Mouse (Mus musculus) forebrain, embryonic 16.5 days (tissue): Measurements from ENCODE around the gene Acvr2a. TPM values are rescaled to one million over a fixed set of nuclear protein-coding genes. Genes with fewer than 3 reads are reported as not detected.

Source experiments
- ATAC-seq: fragments of 200-750 bp; cut with Nextera tagmentation; 2 replicates; pipeline ENCODE4 v1.8.0; 2017; ENCODE audit warnings: mild to moderate bottlenecking, moderate library complexity
- H3K27ac ChIP-seq: fragments of 300-500 bp; sonication (generic); 2 replicates; pipeline ENCODE4 v1.5.1; 2014; ENCODE audit warnings: low read length, control low read depth
- H3K27me3 ChIP-seq: fragments of 300-500 bp; sonication (generic); replicated peaks from 2 replicates; pipeline ENCODE4 v1.6.1; 2014; ENCODE audit warnings: low read length; ENCODE audit not compliant: control insufficient read depth, insufficient read depth
- H3K36me3 ChIP-seq: fragments of 300-500 bp; sonication (generic); 2 replicates; pipeline ENCODE4 v1.6.1; 2014; ENCODE audit not compliant: control insufficient read depth, insufficient read depth
- H3K4me1 ChIP-seq: fragments of 300-500 bp; sonication (generic); replicated peaks from 2 replicates; pipeline ENCODE4 v1.6.1; 2014; ENCODE audit warnings: low read length; ENCODE audit not compliant: control insufficient read depth, insufficient read depth
- H3K4me2 ChIP-seq: fragments of 300-500 bp; sonication (generic); 2 replicates; pipeline ENCODE4 v1.6.1; 2014; ENCODE audit warnings: mild to moderate bottlenecking, low read length, control low read depth
- H3K4me3 ChIP-seq: fragments of 300-500 bp; sonication (generic); replicated peaks from 2 replicates; pipeline ENCODE4 v1.5.1; 2014; ENCODE audit warnings: mild to moderate bottlenecking, low read length, control low read depth
- H3K9ac ChIP-seq: fragments of 300-500 bp; sonication (generic); replicated peaks from 2 replicates; pipeline ENCODE4 v1.6.1; 2014; ENCODE audit warnings: low read depth, low read length, control low read depth
- H3K9me3 ChIP-seq: fragments of 300-500 bp; sonication (generic); 2 replicates; pipeline ENCODE4 v1.6.1; 2016; ENCODE audit warnings: low read length; ENCODE audit not compliant: control insufficient read depth
- WGBS: fragments of 180-500 bp; shearing (Covaris S2); extraction: QIAGEN DNeasy Blood & Tissue Kit; methylation state at CpG from one replicate; pipeline ENCODE4 v1.1.7; 2014; 5-methylcytosine and 5-hydroxymethylcytosine counted together
- polyA plus RNA-seq: library from polyadenylated mRNA; unstranded; fragments of >200 nt; fragmentation: Nextera tagmentation; extraction: Ambion mirVana; gene quantifications from 2 replicates; pipeline ENCODE4 v1.2.1, GENCODE M21; 2015

Acvr2a gene
- polyA plus RNA-seq, 1 experiment from 2014 or later: 53.4 TPM

DNA sequence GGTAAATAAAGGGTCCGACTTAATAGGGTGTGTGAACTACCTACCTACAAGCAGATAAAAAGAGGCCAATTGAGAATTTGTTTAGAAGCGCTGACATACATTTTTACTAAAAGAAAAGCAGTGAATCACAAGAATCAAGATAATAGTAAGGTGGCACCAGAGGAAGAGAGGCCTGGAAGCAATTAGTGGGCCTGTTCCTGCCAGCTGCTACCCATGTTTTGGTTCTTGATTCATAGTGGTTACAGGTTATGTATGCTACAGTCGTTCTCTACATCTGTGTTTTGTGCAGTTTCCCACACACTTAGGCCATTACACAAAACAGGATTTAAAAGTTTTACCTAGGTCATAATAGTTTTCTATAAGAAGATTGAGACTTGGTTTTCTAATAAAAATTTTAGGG lies 133.9 kb downstream of the Acvr2a start:
- WGBS: 64% methylated on average over 3 of the region's 3 CpGs
- H3K4me2 ChIP-seq: peak overlapping the region; percentile 95
- H3K4me1 ChIP-seq: peaks cover 10% of the 10 kb centered on the region
- no peak for ATAC-seq
- H3K27me3 ChIP-seq: no peaks in the 10 kb centered on the region
- no peak overlapping the region for H3K9ac ChIP-seq
- H3K27ac ChIP-seq: no peak overlapping the region
- H3K4me3 ChIP-seq: no peak overlapping the region; the same call in 1 of the 2 replicates
- no peaks in the 10 kb centered on the region for H3K9me3 ChIP-seq
- H3K36me3 ChIP-seq: no peaks in the 10 kb centered on the region

GRCm38 (mm10) chr2:48948841-48949584 lies 135.1 kb downstream of the Acvr2a start, which contains the start of gene Mbd5:
Mbd5 (plus strand) TSS chr2:48949508.
- Histone ChIP-seq H3K27ac (peak within 1 kb of the TSS; percentile 95), H3K27me3 (no peaks in the 10 kb centered on the region), H3K4me3 (peak within 1 kb of the TSS; percentile 62), H3K9me3 (no peaks in the 10 kb centered on the region), H3K36me3 (no peaks in the 10 kb centered on the region), H3K9ac (peak within 1 kb of the TSS; percentile 88), H3K4me1 (peaks cover 13% of the 10 kb centered on the region), H3K4me2 (peak within 1 kb of the TSS; percentile 95)
- ATAC-seq: peak; percentile 98
- under 1% methylated on average over 41 of the region's 49 CpGs for WGBS

DNA sequence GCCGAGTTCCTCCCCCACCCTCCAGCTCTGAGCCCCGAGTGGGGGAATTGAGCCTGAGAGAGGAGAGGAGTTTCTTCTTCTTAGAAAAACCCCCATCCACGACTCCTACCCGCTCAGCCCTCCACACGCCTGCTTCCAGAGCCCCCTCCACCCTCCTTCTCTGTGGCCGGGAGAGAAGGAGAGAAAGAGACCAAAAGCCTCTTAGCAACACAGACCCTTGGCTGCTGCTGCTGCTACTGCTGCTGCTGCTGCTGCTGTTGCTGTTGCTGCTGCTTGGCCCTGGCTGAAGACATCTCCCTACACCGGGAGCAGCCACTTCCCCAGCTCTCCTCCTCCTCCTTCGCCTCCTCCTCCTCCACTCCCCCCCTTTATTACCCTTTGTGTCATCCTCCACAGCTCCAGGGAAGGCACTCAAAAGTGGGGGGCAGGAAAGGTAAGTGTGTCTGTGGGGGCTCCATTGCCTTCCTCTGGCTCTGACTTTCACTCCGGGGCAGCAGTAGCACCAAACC lies 135.9 kb downstream of the Acvr2a start:
- H3K36me3 ChIP-seq: no peaks in the 10 kb centered on the region
- no peaks in the 10 kb centered on the region for H3K9me3 ChIP-seq
- WGBS: 0% methylated on average over 9 of the region's 9 CpGs
- peak; percentile 67 for ATAC-seq
- peak overlapping the region; percentile 95 for H3K27ac ChIP-seq
- H3K4me1 ChIP-seq: peaks cover 13% of the 10 kb centered on the region
- peak overlapping the region; percentile 62 for H3K4me3 ChIP-seq
- H3K27me3 ChIP-seq: no peaks in the 10 kb centered on the region
- peak overlapping the region; percentile 88 for H3K9ac ChIP-seq
- peak overlapping the region; percentile 63 for H3K4me2 ChIP-seq

GRCm38 (mm10) chr2:48950252-48950315 lies 136.2 kb downstream of the Acvr2a start, which contains the start of gene Orc4:
Orc4 (minus strand) TSS chr2:48950277.
- H3K27me3 ChIP-seq: no peaks in the 10 kb centered on the region
- peak within 1 kb of the TSS; percentile 63 for H3K4me2 ChIP-seq
- peaks cover 13% of the 10 kb centered on the region for H3K4me1 ChIP-seq
- 0% methylated on average over 1 of the region's 2 CpGs for WGBS
- H3K27ac ChIP-seq: peak within 1 kb of the TSS; percentile 95
- H3K9me3 ChIP-seq: no peaks in the 10 kb centered on the region
- peak within 1 kb of the TSS; percentile 62 for H3K4me3 ChIP-seq
- no peak for ATAC-seq
- H3K9ac ChIP-seq: peak within 1 kb of the TSS; percentile 88
- H3K36me3 ChIP-seq: no peaks in the 10 kb centered on the region

DNA sequence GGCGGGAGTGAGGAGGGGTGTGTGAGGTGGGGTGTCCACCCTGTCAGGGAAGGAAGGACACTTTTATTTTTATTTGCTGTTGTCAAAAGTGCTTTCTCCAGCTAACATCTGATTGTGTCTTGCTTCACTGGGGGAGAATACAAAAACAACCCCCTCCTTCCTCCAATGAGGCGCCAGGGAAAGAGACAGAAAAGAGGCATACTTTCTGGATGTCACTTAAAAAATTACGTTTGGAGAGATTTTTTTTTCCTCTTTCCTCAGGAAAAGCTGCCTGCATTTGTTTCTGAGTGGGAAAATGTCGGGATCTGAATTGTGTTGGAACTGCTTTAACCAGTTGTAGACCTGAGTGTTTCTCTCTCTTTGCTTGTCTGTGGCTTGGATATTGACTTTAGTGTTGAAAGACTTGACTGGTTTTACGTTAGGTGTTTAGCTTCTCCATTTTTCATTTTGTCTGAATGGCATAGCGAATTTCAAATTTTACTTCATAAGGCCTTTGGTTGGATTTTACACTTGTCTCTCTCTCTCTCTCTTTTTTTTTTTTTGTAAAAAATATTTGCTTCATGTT lies 136.5 kb downstream of the Acvr2a start:
- H3K4me2 ChIP-seq: peak overlapping the region; percentile 63
- no peak for ATAC-seq
- H3K36me3 ChIP-seq: no peaks in the 10 kb centered on the region
- 7% methylated on average over 5 of the region's 6 CpGs for WGBS
- H3K9me3 ChIP-seq: no peaks in the 10 kb centered on the region
- H3K4me1 ChIP-seq: peaks cover 13% of the 10 kb centered on the region
- no peaks in the 10 kb centered on the region for H3K27me3 ChIP-seq
- H3K27ac ChIP-seq: peak overlapping the region; percentile 95
- peak overlapping the region; percentile 62 for H3K4me3 ChIP-seq
- peak overlapping the region; percentile 88 for H3K9ac ChIP-seq

Other genes starting within 250 kb of the Acvr2a start
- gene Mbd5, start 135.4 kb downstream of the Acvr2a start, polyA plus RNA-seq: 36.8 and 40.1 TPM in 2 replicates
- 110 and 118 TPM in 2 replicates for gene Orc4, start 136.2 kb downstream of the Acvr2a start, polyA plus RNA-seq